Comparison of ENCODE assay signal across 13 mouse cellular contexts in the genomic region with DNA sequence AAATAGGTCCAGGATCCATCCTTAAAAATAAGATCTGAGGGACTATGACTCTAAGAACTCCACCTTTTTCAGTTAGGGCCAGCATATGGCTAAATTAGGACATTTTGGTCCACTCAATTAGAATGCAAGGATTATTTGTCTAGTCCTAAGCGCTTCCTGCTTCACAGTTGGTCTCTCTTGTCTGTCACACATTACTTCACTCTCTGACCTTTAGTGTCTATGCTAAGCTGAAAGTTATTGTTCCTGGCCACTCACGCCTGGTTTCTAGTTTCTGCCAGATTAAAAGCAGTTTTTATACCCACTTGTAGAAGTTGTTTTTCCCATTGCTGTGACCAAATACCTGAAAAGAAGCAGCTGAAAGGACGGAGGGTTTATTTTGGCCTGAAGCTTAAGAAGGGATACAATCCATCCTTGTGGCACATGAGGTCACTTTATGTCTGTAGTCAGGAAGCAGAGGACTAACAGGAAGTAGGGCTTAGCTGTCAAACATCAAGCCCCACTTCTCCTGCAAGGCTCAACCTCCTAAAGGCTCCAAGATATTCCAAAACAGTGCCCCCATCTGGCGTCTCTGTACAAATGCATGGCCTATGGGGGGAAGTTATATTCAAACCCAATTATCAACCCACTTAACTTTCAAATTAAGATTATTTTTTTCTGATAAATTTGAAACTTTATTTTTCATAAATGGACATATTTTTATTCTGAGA.
A peak's percentile ranks its signal among the peaks of the same experiment; 100 is the strongest.
DNase-seq lines count a peak whose midpoint lies in the region; ATAC-seq and TF ChIP-seq lines count a peak whose summit lies in the region.
"Had no signal": no experiment of that assay in that cellular context is flagged by ENCODE, and none has a peak within 500 bp of the region (broad histone marks: within the 10 kb centered on the region; RNA-seq: fewer than 3 reads in every experiment).

No protein-coding gene starts in this region.

- H3K27ac ChIP-seq in lung, embryonic 14.5 days (ENCODE audit: low read depth) = no peak overlapping the region
- H3K27ac ChIP-seq in lung, postnatal 0 days (ENCODE audit: low read length) = 0 out of 2 replicates have a peak overlapping the region, but pooled peaks have one; percentile 16
- H3K27ac ChIP-seq: macrophage; neural tube, embryonic 12.5 days had no signal

- H3K9me3 ChIP-seq in lung, embryonic 14.5 days (ENCODE audit: low read depth, low read length) = no peaks in the 10 kb centered on the region
- H3K9me3 ChIP-seq in lung, postnatal 0 days (ENCODE audit: low read length) = no peaks in the 10 kb centered on the region
- H3K9me3 ChIP-seq: neural tube, embryonic 12.5 days had no signal

- H3K27me3 ChIP-seq in lung, embryonic 14.5 days (ENCODE audit: insufficient read depth, low read length) = no peaks in the 10 kb centered on the region
- H3K27me3 ChIP-seq in lung, postnatal 0 days (replicated peaks; ENCODE audit: insufficient read depth, low read length) = no peaks in the 10 kb centered on the region

- H3K4me2 ChIP-seq in lung, embryonic 14.5 days = no peak overlapping the region
- no peak overlapping the region for H3K4me2 ChIP-seq in lung, postnatal 0 days (replicated peaks; ENCODE audit: low read depth, low read length)
- H3K4me2 ChIP-seq: neural tube, embryonic 12.5 days had no signal

- H3K36me3 ChIP-seq in lung, embryonic 14.5 days (ENCODE audit: insufficient read depth) = no peaks in the 10 kb centered on the region
- H3K36me3 ChIP-seq in lung, postnatal 0 days (ENCODE audit: insufficient read depth, low read length) = no peaks in the 10 kb centered on the region
- H3K36me3 ChIP-seq: neural tube, embryonic 12.5 days had no signal

- DNase-seq in adrenal gland, postnatal 10 days = peak; percentile 29
- DNase-seq in adrenal gland, postnatal 4 days (ENCODE audit: low spot score in 2 of 2) = no peak
- DNase-seq in lung, embryonic 14.5 days = peak; percentile 65
- DNase-seq in lung, postnatal 14 days = no peak
- DNase-seq in MEL-GATA-1-ER (ENCODE audit: extremely low read depth, low read depth) = peak; percentile 14
- peak; percentile 73 for DNase-seq in lung, postnatal 0 days (ENCODE audit: low spot score)
- DNase-seq in right cerebral cortex, postnatal 4 days = no peak
- DNase-seq in urinary bladder, postnatal 4 days (ENCODE audit: low spot score in 2 of 2) = no peak
- DNase-seq: cerebellum, postnatal 25 days; spleen, adult 18-20 months had no signal

- peak; percentile 47 for TF ChIP-seq CTCF in lung, embryonic 14.5 days (IDR thresholded peaks at IDR 0.05; ENCODE audit: low read depth)
- peak; percentile 61 for TF ChIP-seq CTCF in lung, postnatal 0 days (IDR thresholded peaks at IDR 0.05)

- H3K4me3 ChIP-seq in lung, embryonic 14.5 days (ENCODE audit: low read depth, low read length) = no peak overlapping the region
- no peak overlapping the region for H3K4me3 ChIP-seq in lung, postnatal 0 days (ENCODE audit: low read depth, low read length)
- H3K4me3 ChIP-seq: neural tube, embryonic 12.5 days had no signal

- ATAC-seq in lung, embryonic 14.5 days (ENCODE audit: insufficient read depth) = no peak
- ATAC-seq in lung, postnatal 0 days = peak; percentile 71
- ATAC-seq: hindbrain, embryonic 16.5 days had no signal

- H3K4me1 ChIP-seq in lung, embryonic 14.5 days (ENCODE audit: insufficient read depth) = peaks cover 17% of the 10 kb centered on the region
- 0 out of 2 replicates have a peak, but pooled peaks cover 3% of the 10 kb centered on the region for H3K4me1 ChIP-seq in lung, postnatal 0 days (ENCODE audit: insufficient read depth, low read depth, low read length)

- H3K9ac ChIP-seq in lung, embryonic 14.5 days = no peak overlapping the region
- H3K9ac ChIP-seq in lung, postnatal 0 days (replicated peaks; ENCODE audit: low read depth) = no peak overlapping the region
- H3K9ac ChIP-seq: neural tube, embryonic 12.5 days had no signal

- 53% methylated on average over 4 of the region's 4 CpGs for WGBS in lung, embryonic 14.5 days
- WGBS in lung, postnatal 0 days = 52% methylated on average over 4 of the region's 4 CpGs

- peak; percentile 62; the same call in 1 of the 2 replicates for TF ChIP-seq EP300 in lung, postnatal 0 days (IDR thresholded peaks at IDR 0.05)

Comparison
In these comparisons a context has a peak if more than half of its experiments do, and no peak if none do; other contexts are left out.
1. DNase-seq: peak in adrenal gland, postnatal 10 days (single experiment), lung, embryonic 14.5 days (single experiment), MEL-GATA-1-ER (single experiment) and lung, postnatal 0 days (single experiment); none in adrenal gland, postnatal 4 days (0 of 2), lung, postnatal 14 days (single experiment), right cerebral cortex, postnatal 4 days (single experiment) and urinary bladder, postnatal 4 days (0 of 2).